Mouse (Mus musculus) adrenal gland, adult 2 months (tissue): ENCODE results near the gene Slc22a21. TPM values are rescaled to one million over a fixed set of nuclear protein-coding genes. Genes with fewer than 3 reads are reported as not detected.
"Not testable (repeated sequence)": the region's sequence is repeated elsewhere in the genome, so short reads cannot be mapped to it uniquely, and the experiment has no call there.

Source experiments
- DNase-seq: peaks from one replicate; pipeline ENCODE4 v3.0.0; 2021
- long read RNA-seq: library from polyadenylated mRNA; stranded (forward); transcript quantifications from one replicate; pipeline ENCODE4 v2.0.0, GENCODE M21; 2021
- polyA plus RNA-seq: library from polyadenylated mRNA; depleted of rRNA; stranded (reverse); fragments of >200 nt; gene quantifications from 2 replicates; pipeline ENCODE4 v1.2.3, GENCODE M21; 2012; rRNA removed
- total RNA-seq, 2 experiments: library from RNA; stranded (reverse); gene quantifications; 2 replicates each; pipeline ENCODE4 v1.2.3; 2021

The Slc22a21 gene
- total RNA-seq (1 to 10 TPM; 2.8 to 5.3 TPM), polyA plus RNA-seq (3.3 and 3.9 TPM in 2 replicates)
- long read RNA-seq, partial matches to known transcripts, result 1 of 3 reads
- long read RNA-seq, other reads (novel, unspliced or antisense), result 2 of 3 reads

DNA sequence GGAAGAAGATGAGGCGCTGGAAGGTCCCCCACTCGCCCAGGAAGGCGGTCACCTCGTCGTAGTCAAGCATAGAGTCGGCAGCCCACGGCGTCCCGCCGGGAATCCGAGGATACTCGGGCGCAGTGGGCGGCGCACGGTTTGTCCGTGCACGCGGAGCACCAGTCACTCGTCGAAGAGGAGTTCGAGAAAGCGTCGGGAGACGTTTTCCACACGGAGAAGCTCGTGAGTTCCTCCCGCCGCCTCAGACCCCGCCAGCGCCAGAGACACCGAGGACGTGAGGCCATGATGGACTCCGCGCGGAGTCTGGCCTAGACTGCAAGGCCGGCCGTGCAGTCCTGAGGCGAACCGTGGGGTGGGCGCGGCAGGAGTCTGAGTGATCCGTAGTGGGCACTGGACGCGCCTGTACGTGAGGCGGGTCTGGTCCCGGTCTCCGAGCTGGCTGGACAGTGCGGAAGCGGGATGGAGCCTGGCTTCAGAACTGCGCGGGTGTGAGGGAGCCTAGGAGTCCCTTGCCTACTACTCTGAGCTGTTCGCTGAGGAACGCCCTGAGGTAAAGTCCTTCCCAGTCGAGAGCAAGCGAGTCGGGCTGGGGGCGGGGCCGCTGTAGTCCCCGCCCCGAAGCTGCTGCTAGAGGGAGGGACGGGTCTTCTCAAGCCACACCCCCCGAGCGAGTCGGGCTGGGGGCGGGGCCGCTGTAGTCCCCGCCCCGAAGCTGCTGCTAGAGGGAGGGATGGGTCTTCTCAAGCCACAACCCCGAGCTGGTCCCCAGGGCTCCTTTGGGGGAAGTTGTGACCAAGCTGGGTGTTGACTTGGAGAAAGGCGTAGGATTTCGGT is at the start of gene Slc22a21:
Gene Slc22a21 (minus strand): TSS at position 545 of the 834 bp plus-strand sequence.
- DNase-seq, result peak; percentile 85

GRCm38 (mm10) chr11:54028997-54029396 is 48.9 kb upstream of the Slc22a21 start:
- no peak for DNase-seq

DNA sequence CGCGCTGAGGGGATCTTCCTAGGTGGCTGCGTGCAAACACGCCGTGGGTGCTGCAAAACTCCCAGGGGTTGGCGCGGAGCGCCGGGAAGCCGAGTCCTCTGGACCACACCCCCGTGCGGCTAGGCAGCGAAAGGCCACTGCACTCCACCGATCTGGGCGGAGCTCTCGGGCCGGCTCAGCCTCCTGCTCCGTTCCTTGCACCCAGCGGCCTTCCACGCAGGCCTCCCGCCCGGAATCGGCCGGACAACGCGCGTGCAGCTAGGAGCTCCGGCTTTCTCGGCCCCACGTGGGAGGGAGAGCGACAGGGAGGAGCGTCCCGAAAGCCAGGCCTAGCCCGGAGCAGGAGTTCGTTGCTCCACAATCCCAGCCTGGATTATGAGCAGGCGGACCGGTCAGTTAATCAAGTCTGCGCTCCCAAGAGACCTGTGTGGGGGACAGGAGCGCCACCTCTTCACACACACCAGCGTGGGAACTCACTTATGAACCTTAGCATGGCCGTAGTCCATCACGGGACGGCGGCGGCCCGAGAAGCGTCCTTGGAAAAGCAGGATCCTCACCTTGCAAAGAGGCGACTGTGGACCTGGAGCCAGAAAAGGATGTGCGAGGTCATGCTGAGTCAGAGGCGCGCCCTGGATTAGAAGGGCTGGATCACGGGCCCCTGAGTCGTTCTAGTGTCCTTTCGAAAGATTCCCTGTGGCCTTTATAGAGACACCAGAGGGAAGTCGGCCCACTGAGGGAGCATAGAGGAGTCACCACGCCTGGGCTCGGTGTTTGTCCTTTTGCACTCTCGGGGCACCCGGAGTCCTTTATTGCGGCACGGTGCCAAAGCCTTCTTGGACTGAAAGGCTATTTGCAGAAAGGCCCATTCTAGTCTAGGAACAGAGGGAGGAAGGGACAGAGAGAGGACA is 48.2 kb upstream of the Slc22a21 start, which contains the start of gene Slc22a4:
Gene Slc22a4 (minus strand): TSS at position 47 of the 908 bp plus-strand sequence.
- peak; percentile 93 for DNase-seq

DNA sequence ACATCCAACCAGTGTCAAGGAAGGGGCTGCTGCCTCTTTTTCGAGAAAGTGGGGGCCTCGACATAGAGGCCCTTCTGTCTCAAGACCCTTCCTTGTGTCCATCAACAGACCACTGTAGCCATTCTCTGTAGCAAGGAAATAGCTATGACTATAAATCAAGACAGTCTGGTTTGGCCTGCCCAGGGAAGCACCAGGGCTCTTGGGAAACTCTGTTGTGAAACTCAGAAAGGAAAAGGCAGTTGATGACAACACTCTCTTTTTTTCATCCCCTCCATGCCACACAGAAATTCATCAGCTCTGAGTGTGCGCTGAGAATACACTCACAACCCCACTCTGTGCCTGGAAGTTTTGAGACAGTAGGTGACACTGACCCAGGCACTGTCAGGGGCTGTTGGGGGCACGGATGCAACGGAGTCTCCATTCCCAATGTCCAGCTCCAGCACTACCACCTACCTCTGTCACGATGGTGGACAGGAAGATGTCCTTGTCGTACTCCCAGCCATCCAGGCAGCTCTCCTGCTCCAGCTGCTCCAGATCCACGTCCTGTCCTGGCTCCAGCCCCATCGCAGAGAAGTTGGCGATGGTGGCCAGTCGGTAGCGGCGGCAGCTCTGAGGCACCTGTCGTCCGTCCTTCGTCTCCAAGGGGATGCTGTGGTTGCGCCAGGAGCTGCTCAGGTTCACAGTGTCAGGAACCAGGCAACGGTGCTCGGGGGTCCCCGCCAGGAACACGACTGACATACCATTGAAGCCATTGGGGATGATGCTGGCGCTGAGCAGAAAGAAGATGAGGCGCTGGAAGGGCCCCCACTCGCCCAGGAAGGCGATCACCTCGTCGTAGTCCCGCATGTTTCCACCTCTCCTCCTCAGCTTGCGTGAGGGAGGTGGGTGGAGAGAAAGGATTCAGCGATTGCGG is 47.3 kb upstream of the Slc22a21 start:
- peak; percentile 41 for DNase-seq

GRCm38 (mm10) chr11:54026491-54027041 is 46.4 kb upstream of the Slc22a21 start:
- no peak for DNase-seq

DNA sequence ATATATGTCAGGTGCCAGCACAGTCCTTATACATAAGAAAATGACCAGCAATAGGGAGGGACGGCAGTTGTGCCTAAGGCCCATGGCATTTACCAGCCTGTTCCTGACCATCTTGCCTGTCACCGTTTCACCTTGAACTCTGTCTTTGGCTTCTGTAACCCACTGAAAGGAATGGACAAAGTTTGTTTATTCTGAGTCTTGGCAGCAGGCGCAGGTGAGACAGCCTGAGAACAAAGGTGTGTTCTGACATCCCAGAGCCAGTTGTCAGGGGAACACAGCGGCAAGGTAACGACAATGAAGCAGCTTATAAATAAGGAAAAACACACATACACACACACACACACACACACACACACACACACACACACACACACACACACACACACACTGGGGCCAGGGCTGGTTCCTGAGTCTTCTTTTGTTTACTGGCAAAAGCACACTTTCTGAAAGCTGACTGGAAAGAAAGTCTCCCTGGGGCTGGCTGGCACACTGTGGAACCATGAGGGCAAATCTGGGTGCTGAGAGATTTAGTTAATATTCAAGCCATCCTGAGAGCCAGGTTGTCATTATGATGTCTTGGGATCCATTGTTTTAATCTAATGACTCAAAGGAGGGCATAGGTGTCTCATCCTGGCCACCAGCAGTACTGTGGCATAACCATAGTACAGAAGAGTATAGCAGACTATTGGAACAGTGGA is 41.4 kb upstream of the Slc22a21 start:
- DNase-seq, result no peak

GRCm38 (mm10) chr11:54018893-54019732 is 39.0 kb upstream of the Slc22a21 start:
- no peak for DNase-seq

GRCm38 (mm10) chr11:54017596-54017995 is 37.5 kb upstream of the Slc22a21 start:
- no peak for DNase-seq

DNA sequence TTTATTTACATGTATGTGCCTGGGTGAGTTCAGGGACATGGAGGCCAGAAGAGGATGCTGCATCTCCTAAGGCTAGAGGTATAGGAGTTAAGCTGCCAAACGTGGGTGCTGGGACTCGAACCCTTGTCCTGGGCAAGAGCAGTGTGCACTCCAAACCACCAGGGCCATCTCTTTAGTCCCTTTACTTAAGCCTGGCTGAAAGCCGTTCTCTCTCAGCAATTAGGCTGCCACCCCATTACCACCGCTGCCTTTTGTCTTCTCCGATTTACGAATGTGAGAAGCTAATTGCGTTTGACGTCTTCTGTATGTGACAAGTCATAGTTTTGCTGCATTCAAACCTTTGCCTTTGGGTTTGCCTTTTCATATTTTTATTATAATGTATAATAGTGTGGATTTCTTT is 35.9 kb upstream of the Slc22a21 start:
- no peak for DNase-seq

DNA sequence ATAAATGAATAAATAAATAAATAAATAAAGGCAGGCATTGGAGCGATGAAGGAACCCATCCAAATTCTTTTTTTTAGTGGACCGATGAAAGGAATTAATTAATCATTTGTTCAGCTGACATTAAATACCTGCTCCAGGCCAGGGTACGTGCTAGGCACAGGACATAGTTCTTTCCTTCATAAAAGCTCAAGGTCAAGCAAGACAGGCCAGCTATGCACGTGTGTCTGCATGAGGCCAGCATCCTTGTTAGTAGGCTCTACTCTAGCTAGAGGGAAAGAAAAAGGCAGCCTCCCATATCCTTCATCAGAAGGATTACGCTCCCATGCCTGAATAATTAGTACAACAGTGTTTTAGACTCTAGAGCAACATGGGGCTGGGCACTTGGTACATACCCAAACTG is 32.8 kb upstream of the Slc22a21 start:
- no peak for DNase-seq

DNA sequence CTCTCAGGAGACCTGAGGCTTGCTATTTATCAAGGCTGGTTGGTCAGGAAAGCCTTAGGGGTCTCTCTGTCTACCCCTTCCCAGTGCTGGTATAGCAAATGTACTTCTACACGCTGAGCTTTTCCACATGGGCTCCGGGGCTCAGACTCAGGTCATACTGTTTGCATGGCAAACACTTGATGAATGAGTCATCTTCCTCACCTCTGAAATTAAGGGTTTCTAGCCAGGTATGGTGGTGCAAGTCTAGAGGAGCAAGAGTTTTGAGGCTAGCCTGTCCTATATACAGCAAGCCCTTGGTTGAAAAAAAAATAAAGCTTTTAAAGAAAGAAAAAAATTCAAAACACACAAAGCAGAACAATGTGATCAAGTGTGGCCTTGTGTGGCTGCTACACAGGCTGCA is 31.1 kb upstream of the Slc22a21 start:
- DNase-seq, result no peak

DNA sequence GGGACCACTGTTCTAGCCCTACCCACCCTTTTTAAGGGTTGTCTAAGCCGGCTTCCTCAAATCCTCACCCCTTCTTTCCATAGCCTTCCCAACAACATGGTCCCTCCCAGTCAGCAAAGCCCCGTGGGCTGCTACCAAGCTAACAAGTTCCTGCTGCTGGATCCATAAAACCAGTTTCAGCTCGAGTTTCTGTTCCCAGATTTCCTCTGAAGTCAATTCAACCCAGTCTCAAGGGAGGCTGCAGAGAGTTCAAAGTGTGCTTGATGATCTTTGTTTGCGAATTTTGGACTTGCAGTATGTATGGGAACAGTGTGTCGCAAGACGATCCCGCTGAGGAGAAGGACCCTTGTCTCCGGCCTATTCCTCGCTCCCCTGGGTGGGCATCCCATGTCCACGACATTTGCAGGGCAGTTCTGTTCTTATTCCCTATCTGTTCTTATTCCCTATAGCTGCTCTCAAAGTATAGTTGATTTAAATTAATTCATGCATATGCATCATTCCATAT is 28.3 kb upstream of the Slc22a21 start:
- peak; percentile 17 for DNase-seq

DNA sequence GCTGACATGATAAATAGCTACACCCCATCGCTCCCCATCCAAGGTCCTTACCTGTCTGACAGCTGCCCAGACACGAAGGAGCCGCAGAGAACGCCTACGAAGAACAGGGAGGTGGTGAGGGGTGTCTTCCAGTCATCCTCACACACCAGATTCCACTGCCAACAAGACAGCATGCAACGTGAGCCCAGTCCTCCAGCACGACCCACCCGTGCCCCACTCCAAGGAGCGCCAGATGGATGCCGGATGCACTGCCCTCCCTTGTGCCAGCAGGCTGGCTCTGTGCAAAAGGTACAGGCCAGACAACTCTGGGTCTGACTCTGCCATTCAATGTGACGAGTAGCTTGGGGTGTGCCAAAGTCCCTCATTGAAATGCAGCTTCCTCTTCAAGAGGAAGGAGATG is 27.6 kb upstream of the Slc22a21 start:
- no peak for DNase-seq

DNA sequence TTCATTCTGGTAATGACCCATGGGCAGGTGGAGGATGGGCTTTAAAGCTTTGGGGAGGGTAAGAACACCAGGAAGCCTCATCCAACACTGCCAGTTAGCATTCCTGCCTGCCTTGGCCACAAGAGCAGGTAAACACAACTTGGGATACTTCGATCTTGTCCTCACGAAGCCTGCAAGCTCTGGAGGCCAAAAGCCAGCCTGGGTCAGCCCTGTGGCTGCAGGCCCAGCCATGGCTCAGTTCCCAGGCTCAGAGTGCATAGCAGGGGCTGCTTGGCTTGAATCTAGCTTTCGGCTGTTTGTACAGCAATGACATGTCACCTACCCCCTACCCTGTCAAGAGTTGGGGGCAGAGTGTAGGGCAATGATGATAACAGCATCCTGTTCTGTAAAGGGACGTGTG is 26.8 kb upstream of the Slc22a21 start:
- peak; percentile 68 for DNase-seq

DNA sequence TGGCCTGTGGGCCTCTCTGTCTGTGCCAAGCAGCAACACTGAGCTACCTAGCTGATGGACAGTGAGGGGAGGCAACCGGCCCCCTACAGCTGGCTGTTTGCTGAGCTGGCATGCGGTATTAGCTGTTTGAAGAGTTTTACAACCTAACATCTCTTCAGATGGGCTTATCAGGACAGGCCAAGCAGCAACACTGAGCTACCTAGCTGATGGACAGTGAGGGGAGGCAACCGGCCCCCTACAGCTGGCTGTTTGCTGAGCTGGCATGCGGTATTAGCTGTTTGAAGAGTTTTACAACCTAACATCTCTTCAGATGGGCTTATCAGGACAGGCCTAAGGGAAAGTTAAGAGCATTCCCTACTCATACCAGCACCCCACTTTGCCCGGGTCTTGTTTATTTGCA is 26.2 kb upstream of the Slc22a21 start:
- DNase-seq, result not testable (repeated sequence)

DNA sequence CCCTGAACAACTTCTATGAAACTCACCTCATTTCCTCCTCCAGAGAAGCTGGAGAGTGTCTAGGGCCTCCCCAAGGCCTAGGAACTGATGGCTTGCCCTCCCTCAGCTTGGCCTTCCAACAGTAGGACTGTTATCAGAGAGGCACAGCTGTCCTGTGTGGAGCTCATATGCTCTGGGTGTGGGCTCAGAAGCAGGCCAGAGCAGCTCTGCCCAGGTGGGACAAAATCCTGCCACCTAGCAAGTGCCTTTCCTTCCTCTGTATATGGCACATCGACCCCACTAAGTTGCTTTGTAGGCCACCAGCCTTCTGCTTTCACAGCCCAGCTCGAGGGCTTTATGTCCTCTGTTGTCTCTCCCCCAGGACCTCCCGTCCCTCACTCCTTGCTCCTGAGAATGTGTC is 24.6 kb upstream of the Slc22a21 start:
- no peak for DNase-seq

DNA sequence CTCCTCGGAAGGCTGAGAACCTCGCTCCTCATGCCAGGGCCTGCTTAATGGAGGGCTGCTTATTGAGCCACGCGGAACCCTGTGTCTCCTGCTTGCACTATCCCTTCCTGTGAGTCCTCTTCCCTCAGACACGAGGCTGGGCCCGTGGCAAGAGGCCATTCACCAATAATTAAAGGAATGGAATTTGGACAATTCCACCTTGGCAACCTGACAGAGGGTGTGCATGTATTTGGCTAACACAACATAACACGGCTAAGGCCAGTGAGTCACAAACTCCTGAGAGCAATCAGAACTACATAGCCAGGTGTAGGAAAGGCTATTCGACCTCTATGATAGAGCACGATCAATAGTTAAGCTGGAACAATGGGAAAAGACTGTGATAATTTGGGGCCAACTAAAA is 24.1 kb upstream of the Slc22a21 start:
- peak; percentile 35 for DNase-seq

- peak; percentile 41 for DNase-seq
Measured at GRCm38 (mm10) chr11:54002761-54003717, 22.9 kb upstream of the Slc22a21 start.
